Mouse (Mus musculus): ENCODE results near the gene Ly6g6f.

DNA sequence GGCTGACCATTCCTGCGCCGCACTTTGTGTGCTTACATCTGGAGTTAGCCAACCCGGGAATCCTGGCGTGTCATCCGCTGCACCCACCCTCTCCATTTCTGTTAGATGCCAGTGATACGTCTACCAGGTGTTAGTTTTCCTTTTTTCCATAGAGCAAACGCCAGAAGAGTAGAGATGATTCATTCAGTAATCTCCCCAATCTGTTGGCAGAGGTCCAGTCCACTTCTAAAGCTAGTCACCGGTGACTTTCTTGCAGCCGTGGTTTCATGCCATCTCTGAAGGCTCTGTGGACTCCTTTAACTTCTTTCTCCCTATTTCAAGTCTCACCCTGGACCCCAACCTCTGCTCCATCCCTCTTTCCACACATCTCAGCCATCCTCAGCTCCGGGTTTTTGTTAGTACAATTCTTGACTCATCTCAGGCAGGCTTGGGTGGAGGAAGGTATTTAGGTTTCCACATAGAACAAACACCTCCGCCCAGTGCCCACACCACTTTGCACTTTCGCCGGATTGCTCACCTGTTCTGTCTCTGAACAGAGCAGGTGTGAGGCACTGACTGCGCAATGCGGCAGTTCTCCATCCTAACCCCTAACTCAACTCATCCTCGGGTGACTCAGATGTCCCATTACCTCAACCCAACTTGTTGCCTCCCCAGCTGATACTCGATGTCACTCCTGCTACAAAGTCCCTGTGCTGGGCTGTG is 17.0 kb downstream of the Ly6g6f start:
- TF ChIP-seq POLR2A (IDR thresholded peaks at IDR 0.05; ENCODE audit: low read depth, low read length) (no peak), CTCF (IDR thresholded peaks at IDR 0.05; ENCODE audit: extremely low read depth, insufficient read depth, insufficient read length, insufficient replicate concordance) (no peak)
